In the genomic region with DNA sequence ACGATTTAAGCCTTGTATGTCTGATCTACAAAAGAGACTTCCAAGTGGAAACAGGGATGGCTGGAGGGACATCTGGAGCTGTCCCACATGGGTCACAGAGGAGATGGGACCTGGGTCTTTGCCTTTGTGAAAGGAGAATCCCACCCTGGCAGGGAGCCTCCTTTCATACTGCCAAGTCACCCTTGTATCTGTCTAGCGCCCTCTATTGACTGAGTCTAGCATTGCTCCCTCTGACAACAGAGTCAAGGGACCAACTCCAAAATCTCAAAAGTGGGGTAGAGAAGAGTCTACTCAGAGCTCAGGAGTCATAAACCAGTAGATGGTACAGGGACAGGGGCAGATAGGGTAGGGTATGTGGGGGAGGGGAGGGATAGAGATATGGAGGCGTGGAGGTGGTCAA, we compare ENCODE assay signal across 13 mouse cellular contexts.
DNase-seq lines count a peak whose midpoint lies in the region; ATAC-seq and TF ChIP-seq lines count a peak whose summit lies in the region.
"Had no signal": no experiment of that assay in that cellular context is flagged by ENCODE, and none has a peak within 500 bp of the region (broad histone marks: within the 10 kb centered on the region; RNA-seq: fewer than 3 reads in every experiment).

No protein-coding gene starts in this region.

- H3K36me3 ChIP-seq in intestine, postnatal 0 days (ENCODE audit: control insufficient read depth, insufficient read depth), result no peaks in the 10 kb centered on the region
- H3K36me3 ChIP-seq in intestine, embryonic 15.5 days, result no peaks in the 10 kb centered on the region
- H3K36me3 ChIP-seq in stomach, postnatal 0 days (ENCODE audit: control insufficient read depth, insufficient read depth, low read length), result no peaks in the 10 kb centered on the region
- peaks cover 9% of the 10 kb centered on the region for H3K36me3 ChIP-seq in forebrain, embryonic 10.5 days (replicated peaks)
- H3K36me3 ChIP-seq: midbrain, embryonic 15.5 days had no signal

- TF ChIP-seq EP300 in stomach, postnatal 0 days (optimal IDR thresholded peaks at IDR 0.05), result no peak

- H3K27ac ChIP-seq in intestine, postnatal 0 days (ENCODE audit: low read depth, low read length), result no peak overlapping the region
- H3K27ac ChIP-seq in intestine, embryonic 15.5 days, result no peak overlapping the region
- no peak overlapping the region for H3K27ac ChIP-seq in stomach, postnatal 0 days (replicated peaks)
- no peak overlapping the region for H3K27ac ChIP-seq in forebrain, embryonic 10.5 days
- H3K27ac ChIP-seq: forebrain, embryonic 12.5 days; midbrain, embryonic 15.5 days had no signal

- H3K4me1 ChIP-seq in intestine, postnatal 0 days (replicated peaks; ENCODE audit: control insufficient read depth, insufficient read depth, low read length), result no peaks in the 10 kb centered on the region
- no peaks in the 10 kb centered on the region for H3K4me1 ChIP-seq in intestine, embryonic 15.5 days (replicated peaks)
- H3K4me1 ChIP-seq in stomach, postnatal 0 days (replicated peaks; ENCODE audit: control insufficient read depth, insufficient read depth), result no peaks in the 10 kb centered on the region
- 0 out of 2 replicates have a peak, but pooled peaks cover 3% of the 10 kb centered on the region for H3K4me1 ChIP-seq in forebrain, embryonic 10.5 days
- H3K4me1 ChIP-seq: forebrain, embryonic 12.5 days; midbrain, embryonic 15.5 days had no signal

- ATAC-seq in intestine, postnatal 0 days, result no peak
- ATAC-seq in intestine, embryonic 15.5 days, result no peak
- no peak for ATAC-seq in stomach, postnatal 0 days (ENCODE audit: low FRiP score, low TSS enrichment)
- ATAC-seq: midbrain, embryonic 15.5 days had no signal

- no peaks in the 10 kb centered on the region for H3K9me3 ChIP-seq in intestine, postnatal 0 days (ENCODE audit: control insufficient read depth)
- no peaks in the 10 kb centered on the region for H3K9me3 ChIP-seq in intestine, embryonic 15.5 days
- H3K9me3 ChIP-seq in stomach, postnatal 0 days (ENCODE audit: control insufficient read depth, low read length), result no peaks in the 10 kb centered on the region
- no peaks in the 10 kb centered on the region for H3K9me3 ChIP-seq in forebrain, embryonic 10.5 days
- H3K9me3 ChIP-seq: forebrain, embryonic 12.5 days; midbrain, embryonic 15.5 days had no signal

- no peak overlapping the region for H3K4me2 ChIP-seq in intestine, postnatal 0 days (replicated peaks; ENCODE audit: low read depth)
- H3K4me2 ChIP-seq in intestine, embryonic 15.5 days (replicated peaks), result no peak overlapping the region
- H3K4me2 ChIP-seq in stomach, postnatal 0 days (replicated peaks; ENCODE audit: low read depth), result no peak overlapping the region
- H3K4me2 ChIP-seq: forebrain, embryonic 12.5 days; heart, embryonic 11.5 days; midbrain, embryonic 15.5 days had no signal

- WGBS in intestine, postnatal 0 days, result 69% methylated on average over 3 of the region's 3 CpGs
- 71% methylated on average over 3 of the region's 3 CpGs for WGBS in intestine, embryonic 15.5 days
- WGBS in stomach, postnatal 0 days, result 63% methylated on average over 3 of the region's 3 CpGs
- WGBS in forebrain, embryonic 10.5 days, result 74% methylated on average over 3 of the region's 3 CpGs

- no peak overlapping the region for H3K9ac ChIP-seq in intestine, postnatal 0 days (ENCODE audit: low read depth, low read length)
- no peak overlapping the region for H3K9ac ChIP-seq in intestine, embryonic 15.5 days
- no peak overlapping the region for H3K9ac ChIP-seq in stomach, postnatal 0 days (ENCODE audit: low read length)
- H3K9ac ChIP-seq: forebrain, embryonic 12.5 days; midbrain, embryonic 15.5 days had no signal

- H3K27me3 ChIP-seq in intestine, postnatal 0 days (replicated peaks; ENCODE audit: control insufficient read depth, insufficient read depth, low read length), result no peaks in the 10 kb centered on the region
- H3K27me3 ChIP-seq in intestine, embryonic 15.5 days (replicated peaks), result no peaks in the 10 kb centered on the region
- H3K27me3 ChIP-seq in stomach, postnatal 0 days (ENCODE audit: control insufficient read depth, insufficient read depth, low read length), result no peaks in the 10 kb centered on the region
- no peaks in the 10 kb centered on the region for H3K27me3 ChIP-seq in forebrain, embryonic 10.5 days (ENCODE audit: poor library complexity, severe bottlenecking)
- H3K27me3 ChIP-seq: forebrain, embryonic 12.5 days; midbrain, embryonic 15.5 days had no signal

- peak; percentile 29 for DNase-seq in thymus, postnatal 0 days (ENCODE audit: low spot score)
- no peak for DNase-seq in thymus, adult 18-20 months
- peak; percentile 18 for DNase-seq in c-Kit-positive CD71-negative TER-119-negative erythroid progenitor cells, embryonic 14.5 days (ENCODE audit: low read depth)
- no peak for DNase-seq in stomach, postnatal 0 days (ENCODE audit: low spot score)
- DNase-seq in layer of hippocampus, adult 9-10 months (ENCODE audit: low spot score), result no peak
- no peak for DNase-seq in forebrain, embryonic 10.5 days (ENCODE audit: extremely low spot score, low spot score)
- DNase-seq: cerebellum, adult 2 months; kidney, adult 18-20 months had no signal

- TF ChIP-seq CTCF in intestine, postnatal 0 days (IDR thresholded peaks at IDR 0.05; ENCODE audit: low read depth), result peak; percentile 51
- peak; percentile 46 for TF ChIP-seq CTCF in stomach, postnatal 0 days (IDR thresholded peaks at IDR 0.05; ENCODE audit: low read depth)

- no peak overlapping the region for H3K4me3 ChIP-seq in intestine, postnatal 0 days (ENCODE audit: low read depth, low read length)
- H3K4me3 ChIP-seq in intestine, embryonic 15.5 days (replicated peaks), result no peak overlapping the region
- no peak overlapping the region for H3K4me3 ChIP-seq in stomach, postnatal 0 days (ENCODE audit: low read depth, low read length)
- H3K4me3 ChIP-seq in forebrain, embryonic 10.5 days, result no peak overlapping the region
- H3K4me3 ChIP-seq: forebrain, embryonic 12.5 days; midbrain, embryonic 15.5 days had no signal

Comparison
In these comparisons a context has a peak if more than half of its experiments do, and no peak if none do; other contexts are left out.
1. DNase-seq: peak in thymus, postnatal 0 days (single experiment) and c-Kit-positive CD71-negative TER-119-negative erythroid progenitor cells, embryonic 14.5 days (single experiment); none in thymus, adult 18-20 months (0 of 2), stomach, postnatal 0 days (single experiment), layer of hippocampus, adult 9-10 months (single experiment) and forebrain, embryonic 10.5 days (single experiment).